Mouse (Mus musculus) heart, embryonic 13.5 days (tissue): ENCODE data around the gene Abcc5. TPM values are rescaled to one million over a fixed set of nuclear protein-coding genes. Genes with fewer than 3 reads are reported as not detected.

Experiments used
- ATAC-seq: fragments of 200-750 bp; cut with Nextera tagmentation; 2 replicates; pipeline ENCODE4 v1.8.0; 2017; ENCODE audit warnings: moderate TSS enrichment; ENCODE audit not compliant: insufficient number of reproducible peaks, low FRiP score, low TSS enrichment; ENCODE audit errors: extremely low read depth
- H3K27ac ChIP-seq: fragments of 300-500 bp; sonication (generic); replicated peaks from 2 replicates; pipeline ENCODE4 v1.5.1; 2015; ENCODE audit warnings: moderate library complexity, mild to moderate bottlenecking, inconsistent platforms
- H3K27me3 ChIP-seq: fragments of 300-500 bp; sonication (generic); replicated peaks from 2 replicates; pipeline ENCODE4 v1.6.1; 2015; ENCODE audit warnings: mild to moderate bottlenecking, inconsistent platforms
- H3K36me3 ChIP-seq: fragments of 300-500 bp; sonication (generic); 2 replicates; pipeline ENCODE4 v1.6.1; 2015; ENCODE audit warnings: mild to moderate bottlenecking, inconsistent platforms
- H3K4me1 ChIP-seq: fragments of 300-500 bp; sonication (generic); 2 replicates; pipeline ENCODE4 v1.6.1; 2015; ENCODE audit warnings: inconsistent platforms
- H3K4me2 ChIP-seq: fragments of 300-500 bp; sonication (generic); 2 replicates; pipeline ENCODE4 v1.6.1; 2015; ENCODE audit warnings: inconsistent platforms, mild to moderate bottlenecking, moderate library complexity
- H3K4me3 ChIP-seq: fragments of 300-500 bp; sonication (generic); 2 replicates; pipeline ENCODE4 v1.5.1; 2015; ENCODE audit warnings: moderate library complexity, mild to moderate bottlenecking, inconsistent platforms
- H3K9ac ChIP-seq: fragments of 300-500 bp; sonication (generic); 2 replicates; pipeline ENCODE4 v1.6.1; 2015; ENCODE audit warnings: inconsistent platforms, mild to moderate bottlenecking, moderate library complexity
- H3K9me3 ChIP-seq: fragments of 300-500 bp; sonication (generic); 2 replicates; pipeline ENCODE4 v1.6.1; 2016; ENCODE audit warnings: inconsistent platforms
- WGBS: fragments of 180-500 bp; shearing (Covaris S2); methylation state at CpG from one replicate; pipeline ENCODE4 v1.1.7; 2015; ENCODE audit warnings: mixed read lengths; 5-methylcytosine and 5-hydroxymethylcytosine counted together
- polyA plus RNA-seq: library from polyadenylated mRNA; unstranded; fragments of >200 nt; fragmentation: Nextera tagmentation; extraction: Ambion mirVana; gene quantifications from 2 replicates; pipeline ENCODE4 v1.2.1, GENCODE M21; 2015

Abcc5 gene
- polyA plus RNA-seq, 1 experiment from 2014 or later = 54.9 TPM

- Histone ChIP-seq H3K4me1 (no peaks in the 10 kb centered on the region), H3K27ac (no peak overlapping the region), H3K4me2 (no peak overlapping the region), H3K9me3 (no peaks in the 10 kb centered on the region), H3K9ac (no peak overlapping the region), H3K36me3 (no peaks in the 10 kb centered on the region), H3K4me3 (no peak overlapping the region), H3K27me3 (no peaks in the 10 kb centered on the region)
- 49% methylated on average over 14 of the region's 14 CpGs for WGBS
- ATAC-seq = no peak
These were observed 113.9 kb downstream of the Abcc5 start for GRCm38 (mm10) chr16:20312272-20312671.

GRCm38 (mm10) chr16:20301770-20302649, 124.2 kb downstream of the Abcc5 start, which contains the start of gene Parl:
TSS of gene Parl (minus strand) at chr16:20302387.
- H3K9me3 ChIP-seq = no peaks in the 10 kb centered on the region
- peak within 1 kb of the TSS; percentile 90 for H3K9ac ChIP-seq
- H3K4me1 ChIP-seq = peaks cover 31% of the 10 kb centered on the region
- peak within 1 kb of the TSS; percentile 74 for H3K27ac ChIP-seq
- WGBS = under 1% methylated on average over 52 of the region's 52 CpGs
- ATAC-seq = peak; percentile 76
- peak within 1 kb of the TSS; percentile 94 for H3K4me3 ChIP-seq
- H3K4me2 ChIP-seq = peak within 1 kb of the TSS; percentile 89
- H3K27me3 ChIP-seq = no peaks in the 10 kb centered on the region
- H3K36me3 ChIP-seq = peaks cover 14% of the 10 kb centered on the region

- H3K4me2 ChIP-seq = 0 out of 2 replicates have a peak overlapping the region, but pooled peaks have one; percentile 5
- peaks cover 31% of the 10 kb centered on the region for H3K4me1 ChIP-seq
- H3K27me3 ChIP-seq = no peaks in the 10 kb centered on the region
- no peaks in the 10 kb centered on the region for H3K9me3 ChIP-seq
- ATAC-seq = no peak
- WGBS = 88% methylated on average over 2 of the region's 2 CpGs
- H3K36me3 ChIP-seq = peaks cover 33% of the 10 kb centered on the region
- H3K9ac ChIP-seq = no peak overlapping the region; the same call in 1 of the 2 replicates
- H3K27ac ChIP-seq = no peak overlapping the region
- no peak overlapping the region for H3K4me3 ChIP-seq
These were observed 126.1 kb downstream of the Abcc5 start for GRCm38 (mm10) chr16:20300076-20300475.

Other genes with a start within 250 kb of the Abcc5 start
- 0.95 and 1.3 TPM in 2 replicates for gene Map6d1, start 185.0 kb downstream of the Abcc5 start, polyA plus RNA-seq
- gene Parl, start 124.0 kb downstream of the Abcc5 start, polyA plus RNA-seq = 64.3 and 73.6 TPM in 2 replicates
- not detected in 2 replicates for gene Cyp2ab1, start 101.0 kb downstream of the Abcc5 start, polyA plus RNA-seq
- 78.8 and 81.5 TPM in 2 replicates for gene Eif2b5, start 72.4 kb upstream of the Abcc5 start, polyA plus RNA-seq
- gene Dvl3, start 90.6 kb upstream of the Abcc5 start, polyA plus RNA-seq = 19.7 and 20.5 TPM in 2 replicates
- gene Ap2m1, start 109.1 kb upstream of the Abcc5 start, polyA plus RNA-seq = 434 and 465 TPM in 2 replicates
- gene Abcf3, start 122.2 kb upstream of the Abcc5 start, polyA plus RNA-seq = 42.5 and 44.0 TPM in 2 replicates
- 0.19 and 0.25 TPM in 2 replicates for gene Vwa5b2, start 163.1 kb upstream of the Abcc5 start, polyA plus RNA-seq
- 20.6 and 21.1 TPM in 2 replicates for gene Eef1akmt4, start 185.2 kb upstream of the Abcc5 start, polyA plus RNA-seq
- not detected in 2 replicates for gene Gm49333, start 185.2 kb upstream of the Abcc5 start, polyA plus RNA-seq
- 33.3 and 35.3 TPM in 2 replicates for gene Alg3, start 185.3 kb upstream of the Abcc5 start, polyA plus RNA-seq
- 0.37 and 0.48 TPM in 2 replicates for gene Camk2n2, start 194.9 kb upstream of the Abcc5 start, polyA plus RNA-seq
- gene Ece2, start 203.4 kb upstream of the Abcc5 start, polyA plus RNA-seq = 0.92 and 1.2 TPM in 2 replicates
- 245 TPM in 2 replicates for gene Psmd2, start 225.3 kb upstream of the Abcc5 start, polyA plus RNA-seq
- 129 TPM in 2 replicates for gene Eif4g1, start 241.9 kb upstream of the Abcc5 start, polyA plus RNA-seq